Mouse (Mus musculus) lung, embryonic 14.5 days (tissue): Measurements from ENCODE around the gene Mapkapk2. TPM values are rescaled to one million over a fixed set of nuclear protein-coding genes. Genes with fewer than 3 reads are reported as not detected.

Experiments
- ATAC-seq: fragments of 200-750 bp; cut with Nextera tagmentation; 2 replicates; pipeline ENCODE4 v1.8.0; 2017; ENCODE audit warnings: mild to moderate bottlenecking, moderate TSS enrichment, moderate library complexity; ENCODE audit not compliant: insufficient read depth
- DNase-seq: peaks from one replicate; pipeline ENCODE4 v3.0.0-alpha.2; 2015
- H3K27ac ChIP-seq: fragments of 300-500 bp; sonication (generic); 2 replicates; pipeline ENCODE4 v1.5.1; 2014; ENCODE audit warnings: low read depth, mild to moderate bottlenecking, moderate library complexity
- H3K27me3 ChIP-seq: fragments of 300-500 bp; sonication (generic); 2 replicates; pipeline ENCODE4 v1.6.1; 2014; ENCODE audit warnings: low read length, control low read depth; ENCODE audit not compliant: insufficient read depth
- H3K36me3 ChIP-seq: fragments of 300-500 bp; sonication (generic); 2 replicates; pipeline ENCODE4 v1.6.1; 2014; ENCODE audit warnings: control low read depth; ENCODE audit not compliant: insufficient read depth
- H3K4me1 ChIP-seq: fragments of 300-500 bp; sonication (generic); 2 replicates; pipeline ENCODE4 v1.6.1; 2014; ENCODE audit warnings: antibody characterized with exemption, control low read depth; ENCODE audit not compliant: insufficient read depth
- H3K4me2 ChIP-seq: fragments of 300-500 bp; sonication (generic); 2 replicates; pipeline ENCODE4 v1.6.1; 2014; ENCODE audit warnings: mild to moderate bottlenecking
- H3K4me3 ChIP-seq: fragments of 300-500 bp; sonication (generic); 2 replicates; pipeline ENCODE4 v1.5.1; 2014; ENCODE audit warnings: low read depth, low read length
- H3K9ac ChIP-seq: fragments of 300-500 bp; sonication (generic); 2 replicates; pipeline ENCODE4 v1.6.1; 2014
- H3K9me3 ChIP-seq: fragments of 300-500 bp; sonication (generic); 2 replicates; pipeline ENCODE4 v1.6.1; 2016; ENCODE audit warnings: low read depth, low read length, control low read depth
- CTCF ChIP-seq: IDR thresholded peaks from 2 replicates; pipeline ENCODE4 v1.5.1; 2016; ENCODE audit warnings: antibody characterized with exemption, low read depth
- WGBS: fragments of 180-500 bp; shearing (Covaris S2); extraction: QIAGEN DNeasy Blood & Tissue Kit; methylation state at CpG from one replicate; pipeline ENCODE4 v1.1.7; 2014; 5-methylcytosine and 5-hydroxymethylcytosine counted together
- polyA plus RNA-seq: library from polyadenylated mRNA; unstranded; fragments of >200 nt; fragmentation: Nextera tagmentation; extraction: Ambion mirVana; gene quantifications from 2 replicates; pipeline ENCODE4 v1.2.1, GENCODE M21; 2014

The Mapkapk2 gene
- polyA plus RNA-seq, 1 experiment from 2014 or later: 72.3 TPM

GRCm38 (mm10) chr1:131010201-131011153 lies 87.1 kb downstream of the Mapkapk2 start:
- Histone ChIP-seq H3K27me3 (no peaks in the 10 kb centered on the region), H3K4me3 (no peak overlapping the region), H3K9me3 (no peaks in the 10 kb centered on the region), H3K4me2 (no peak overlapping the region), H3K36me3 (no peaks in the 10 kb centered on the region), H3K4me1 (no peaks in the 10 kb centered on the region), H3K9ac (no peak overlapping the region), H3K27ac (no peak overlapping the region)
- DNase-seq (no peak), ATAC-seq (no peak)
- no peak for TF ChIP-seq CTCF
- 59% methylated on average over 17 of the region's 17 CpGs for WGBS

GRCm38 (mm10) chr1:131006069-131006468 lies 91.6 kb downstream of the Mapkapk2 start:
- no peak for TF ChIP-seq CTCF
- Histone ChIP-seq H3K4me1 (no peaks in the 10 kb centered on the region), H3K27me3 (no peaks in the 10 kb centered on the region), H3K36me3 (no peaks in the 10 kb centered on the region), H3K9me3 (no peaks in the 10 kb centered on the region), H3K9ac (no peak overlapping the region), H3K4me2 (no peak overlapping the region), H3K27ac (no peak overlapping the region), H3K4me3 (no peak overlapping the region)
- ATAC-seq (no peak), DNase-seq (no peak)
- 82% methylated on average over 1 of the region's 1 CpGs for WGBS

Other genes starting within 250 kb of the Mapkapk2 start
- gene Fcmr, start 232.2 kb downstream of the Mapkapk2 start, polyA plus RNA-seq: not detected in 2 replicates
- gene Il24, start 210.4 kb downstream of the Mapkapk2 start, polyA plus RNA-seq: not detected in 2 replicates
- gene Il20, start 186.4 kb downstream of the Mapkapk2 start, polyA plus RNA-seq: not detected in 2 replicates
- gene Il19, start 157.7 kb downstream of the Mapkapk2 start, polyA plus RNA-seq: not detected in 2 replicates
- gene Il10, start 78.0 kb downstream of the Mapkapk2 start, polyA plus RNA-seq: not detected in 2 replicates
- gene Dyrk3, start 40.5 kb upstream of the Mapkapk2 start, polyA plus RNA-seq: 3.9 and 4.3 TPM in 2 replicates
- gene Eif2d, start 55.4 kb upstream of the Mapkapk2 start, polyA plus RNA-seq: 58.0 and 63.5 TPM in 2 replicates
- 3.1 and 3.7 TPM in 2 replicates for gene Rassf5, start 147.4 kb upstream of the Mapkapk2 start, polyA plus RNA-seq
- 2.0 and 2.3 TPM in 2 replicates for gene Ikbke, start 181.8 kb upstream of the Mapkapk2 start, polyA plus RNA-seq